Mouse (Mus musculus) layer of hippocampus, adult 9-11 months (tissue): Measurements from ENCODE around the gene Fyb2.

Source experiments
- DNase-seq: peaks from one replicate; pipeline ENCODE4 v3.0.0; 2022

Gene Fyb2

GRCm38 (mm10) chr4:105016006-105016613, 102.9 kb downstream of the Fyb2 start:
- DNase-seq, result no peak

GRCm38 (mm10) chr4:105027278-105027677, 114.0 kb downstream of the Fyb2 start:
- no peak for DNase-seq

GRCm38 (mm10) chr4:105031104-105031503, 117.8 kb downstream of the Fyb2 start:
- no peak for DNase-seq

- no peak for DNase-seq
Observed at GRCm38 (mm10) chr4:105033153-105033552, 119.9 kb downstream of the Fyb2 start.

GRCm38 (mm10) chr4:105034259-105034658, 121.0 kb downstream of the Fyb2 start:
- no peak for DNase-seq

- no peak for DNase-seq
Observed at GRCm38 (mm10) chr4:105050041-105050440, 136.8 kb downstream of the Fyb2 start.

- peak; percentile 36 for DNase-seq
Observed at GRCm38 (mm10) chr4:105051291-105051690, 138.0 kb downstream of the Fyb2 start.
